Mouse (Mus musculus): ENCODE measurements around the gene Bst2.

GRCm38 (mm10) chr8:71487691-71488445 is 49.4 kb downstream of the Bst2 start, which contains the start of gene Gtpbp3:
- no peak for TF ChIP-seq POLR2A (IDR thresholded peaks at IDR 0.05; ENCODE audit: insufficient read depth, low read length)
- TF ChIP-seq CTCF (IDR thresholded peaks at IDR 0.05; ENCODE audit: low read depth, low read length), result no peak
- no peak for TF ChIP-seq EP300 (IDR thresholded peaks at IDR 0.05; ENCODE audit: insufficient read depth, low read depth, low read length)
